Mouse (Mus musculus) forebrain, embryonic 14.5 days (tissue): ENCODE data around the gene Atg5. TPM values are rescaled to one million over a fixed set of nuclear protein-coding genes. Genes with fewer than 3 reads are reported as not detected.
"Not testable (repeated sequence)": the region's sequence is repeated elsewhere in the genome, so short reads cannot be mapped to it uniquely, and the experiment has no call there.

ENCODE experiments used
- ATAC-seq: fragments of 200-750 bp; cut with Nextera tagmentation; 2 replicates; pipeline ENCODE4 v1.8.0; 2017; ENCODE audit warnings: mild to moderate bottlenecking, moderate library complexity
- DNase-seq: peaks from one replicate; pipeline ENCODE4 v3.0.0-alpha.2; 2015; ENCODE audit warnings: low spot score
- H3K27ac ChIP-seq: fragments of 300-500 bp; sonication (generic); 2 replicates; pipeline ENCODE4 v1.5.1; 2014; ENCODE audit warnings: low read depth, mild to moderate bottlenecking, control low read depth, low read length, moderate library complexity
- H3K27me3 ChIP-seq: fragments of 300-500 bp; sonication (generic); replicated peaks from 2 replicates; pipeline ENCODE4 v1.6.1; 2014; ENCODE audit warnings: low read length, control low read depth, mixed read lengths; ENCODE audit not compliant: control insufficient read depth, insufficient read depth
- H3K36me3 ChIP-seq: fragments of 300-500 bp; sonication (generic); 2 replicates; pipeline ENCODE4 v1.6.1; 2014; ENCODE audit warnings: low read length, control low read depth; ENCODE audit not compliant: control insufficient read depth, insufficient read depth
- H3K4me1 ChIP-seq: fragments of 300-500 bp; sonication (generic); 2 replicates; pipeline ENCODE4 v1.6.1; 2014; ENCODE audit warnings: antibody characterized with exemption, low read length, control low read depth; ENCODE audit not compliant: control insufficient read depth, insufficient read depth
- H3K4me2 ChIP-seq: fragments of 300-500 bp; sonication (generic); 2 replicates; pipeline ENCODE4 v1.6.1; 2014; ENCODE audit warnings: mild to moderate bottlenecking, control low read depth, low read length
- H3K4me3 ChIP-seq: fragments of 300-500 bp; sonication (generic); 2 replicates; pipeline ENCODE4 v1.5.1; 2014; ENCODE audit warnings: low read depth, low read length, control low read depth
- H3K9ac ChIP-seq: fragments of 300-500 bp; sonication (generic); 2 replicates; pipeline ENCODE4 v1.6.1; 2014; ENCODE audit warnings: mild to moderate bottlenecking, low read length, control low read depth, moderate library complexity
- H3K9me3 ChIP-seq: fragments of 300-500 bp; sonication (generic); replicated peaks from 2 replicates; pipeline ENCODE4 v1.6.1; 2016; ENCODE audit warnings: low read length, control low read depth, mixed read lengths; ENCODE audit not compliant: control insufficient read depth
- WGBS: fragments of 180-500 bp; shearing (Covaris S2); extraction: QIAGEN DNeasy Blood & Tissue Kit; methylation state at CpG from one replicate; pipeline ENCODE4 v1.1.7; 2014; 5-methylcytosine and 5-hydroxymethylcytosine counted together
- polyA plus RNA-seq: library from polyadenylated mRNA; unstranded; fragments of >200 nt; fragmentation: Nextera tagmentation; extraction: Ambion mirVana; gene quantifications from 2 replicates; pipeline ENCODE4 v1.2.1, GENCODE M21; 2014

Atg5 gene
- polyA plus RNA-seq, 1 experiment from 2014 or later, result 56.2 TPM

- DNase-seq, result no peak
- H3K27me3 ChIP-seq, result no peaks in the 10 kb centered on the region
- H3K9me3 ChIP-seq, result no peaks in the 10 kb centered on the region
- WGBS, result 90% methylated on average over 8 of the region's 8 CpGs
- no peak overlapping the region for H3K27ac ChIP-seq
- no peak overlapping the region for H3K4me3 ChIP-seq
- H3K4me1 ChIP-seq, result no peaks in the 10 kb centered on the region
- H3K36me3 ChIP-seq, result no peaks in the 10 kb centered on the region
- H3K4me2 ChIP-seq, result no peak overlapping the region
- ATAC-seq, result no peak
- no peak overlapping the region for H3K9ac ChIP-seq
Measured at GRCm38 (mm10) chr10:44323836-44324235, 55.7 kb downstream of the Atg5 start.

GRCm38 (mm10) chr10:44325551-44326500, 57.7 kb downstream of the Atg5 start:
- no peaks in the 10 kb centered on the region for H3K4me1 ChIP-seq
- H3K4me3 ChIP-seq, result no peak overlapping the region
- no peaks in the 10 kb centered on the region for H3K36me3 ChIP-seq
- H3K9me3 ChIP-seq, result no peaks in the 10 kb centered on the region
- H3K27me3 ChIP-seq, result no peaks in the 10 kb centered on the region
- ATAC-seq, result 0 out of 2 replicates have a peak, but pooled peaks have one; percentile 23
- H3K4me2 ChIP-seq, result no peak overlapping the region
- no peak for DNase-seq
- WGBS, result 82% methylated on average over 13 of the region's 13 CpGs
- no peak overlapping the region for H3K9ac ChIP-seq
- H3K27ac ChIP-seq, result no peak overlapping the region

- H3K27ac ChIP-seq, result no peak overlapping the region
- WGBS, result 95% methylated on average over 9 of the region's 9 CpGs
- H3K27me3 ChIP-seq, result no peaks in the 10 kb centered on the region
- H3K4me2 ChIP-seq, result no peak overlapping the region
- H3K9ac ChIP-seq, result no peak overlapping the region
- no peak for DNase-seq
- H3K4me1 ChIP-seq, result no peaks in the 10 kb centered on the region
- no peaks in the 10 kb centered on the region for H3K36me3 ChIP-seq
- ATAC-seq, result no peak
- no peak overlapping the region for H3K4me3 ChIP-seq
- no peaks in the 10 kb centered on the region for H3K9me3 ChIP-seq
Measured at GRCm38 (mm10) chr10:44327057-44327456, 58.9 kb downstream of the Atg5 start.

- Histone ChIP-seq H3K36me3 (no peaks in the 10 kb centered on the region), H3K27me3 (no peaks in the 10 kb centered on the region), H3K4me1 (no peaks in the 10 kb centered on the region), H3K4me3 (no peak overlapping the region), H3K9ac (no peak overlapping the region), H3K4me2 (no peak overlapping the region), H3K27ac (no peak overlapping the region), H3K9me3 (no peaks in the 10 kb centered on the region)
- DNase-seq (peak; percentile 71), ATAC-seq (no peak)
- 70% methylated on average over 3 of the region's 3 CpGs for WGBS
Measured at GRCm38 (mm10) chr10:44328347-44328746, 60.2 kb downstream of the Atg5 start.

- ATAC-seq (no peak), DNase-seq (no peak)
- no peaks in the 10 kb centered on the region for H3K36me3 ChIP-seq
- H3K9ac ChIP-seq, result no peak overlapping the region
- H3K4me1 ChIP-seq, result no peaks in the 10 kb centered on the region
- H3K4me3 ChIP-seq, result no peak overlapping the region
- no peaks in the 10 kb centered on the region for H3K9me3 ChIP-seq
- H3K27me3 ChIP-seq, result no peaks in the 10 kb centered on the region
- H3K4me2 ChIP-seq, result no peak overlapping the region
- H3K27ac ChIP-seq, result no peak overlapping the region
- 86% methylated on average over 1 of the region's 1 CpGs for WGBS
Measured at GRCm38 (mm10) chr10:44330717-44331116, 62.6 kb downstream of the Atg5 start.

- ATAC-seq, result no peak
Measured at GRCm38 (mm10) chr10:44331469-44331868, 63.3 kb downstream of the Atg5 start.

GRCm38 (mm10) chr10:44332656-44333055, 64.5 kb downstream of the Atg5 start:
- not testable (repeated sequence) for H3K9me3 ChIP-seq, H3K27ac ChIP-seq, H3K4me1 ChIP-seq, H3K4me3 ChIP-seq, H3K27me3 ChIP-seq, H3K36me3 ChIP-seq, ATAC-seq, DNase-seq, H3K4me2 ChIP-seq, H3K9ac ChIP-seq
- 88% methylated on average over 3 of the region's 3 CpGs for WGBS

More at GRCm38 (mm10) chr10:44331469-44331868, 63.3 kb downstream of the Atg5 start:
- no peak for DNase-seq
- H3K27me3 ChIP-seq, result no peaks in the 10 kb centered on the region
- 0 out of 2 replicates have a peak, but pooled peaks cover 6% of the 10 kb centered on the region for H3K36me3 ChIP-seq
- H3K9ac ChIP-seq, result no peak overlapping the region
- H3K4me3 ChIP-seq, result no peak overlapping the region
- no peaks in the 10 kb centered on the region for H3K9me3 ChIP-seq
- H3K4me1 ChIP-seq, result no peaks in the 10 kb centered on the region
- H3K4me2 ChIP-seq, result no peak overlapping the region
- no peak overlapping the region for H3K27ac ChIP-seq
- 75% methylated on average over 2 of the region's 2 CpGs for WGBS

- not testable (repeated sequence) for H3K27ac ChIP-seq, ATAC-seq, DNase-seq
Measured at GRCm38 (mm10) chr10:44336641-44337382, 68.7 kb downstream of the Atg5 start.

More at GRCm38 (mm10) chr10:44336641-44337382, 68.7 kb downstream of the Atg5 start:
- WGBS, result 79% methylated on average over 3 of the region's 3 CpGs
- H3K9me3 ChIP-seq, H3K4me2 ChIP-seq, H3K36me3 ChIP-seq, H3K4me1 ChIP-seq, H3K27me3 ChIP-seq, H3K4me3 ChIP-seq, H3K9ac ChIP-seq: not testable (repeated sequence)
